Mouse (Mus musculus) macrophage (primary cell): ENCODE measurements around the gene Vmn1r185. TPM values are rescaled to one million over a fixed set of nuclear protein-coding genes. Genes with fewer than 3 reads are reported as not detected.
"Not testable (repeated sequence)": the region's sequence is repeated elsewhere in the genome, so short reads cannot be mapped to it uniquely, and the experiment has no call there.

Experiments used
- H3K27ac ChIP-seq: fragments of 350-480 bp; formaldehyde crosslinking; 2 replicates; pipeline ENCODE4 v1.9.0; 2021
- H3K36me3 ChIP-seq: fragments of 350-480 bp; formaldehyde crosslinking; 2 replicates; pipeline ENCODE4 v1.9.0; 2021; ENCODE audit errors: inconsistent target
- H3K4me3 ChIP-seq: fragments of 350-480 bp; formaldehyde crosslinking; 2 replicates; pipeline ENCODE4 v1.9.0; 2021; ENCODE audit errors: inconsistent target
- H3K79me2 ChIP-seq: fragments of 350-480 bp; formaldehyde crosslinking; 2 replicates; pipeline ENCODE4 v1.9.0; 2021; ENCODE audit errors: inconsistent target
- WGBS: methylation state at CpG from one replicate; pipeline ENCODE4 v1.1.7; 2026; ENCODE audit warnings: inconsistent platforms; ENCODE audit not compliant: missing documents; 5-methylcytosine and 5-hydroxymethylcytosine counted together
- polyA plus RNA-seq: library from polyadenylated mRNA; stranded (reverse); fragments of 250-400 nt; gene quantifications from 3 replicates; pipeline ENCODE4 v1.2.4, GENCODE M21; 2018; ENCODE audit warnings: inconsistent platforms
- total RNA-seq, 78 experiments: library from RNA; depleted of rRNA; stranded (reverse); fragments of 250-400 nt; gene quantifications; 1 replicate in 9 of 78; 2 replicates in 24 of 78; 3 replicates in 43 of 78; 4 replicates in 2 of 78; pipeline ENCODE4 v1.2.4; 2018; ENCODE audit warnings: inconsistent platforms in 56 of 78

The Vmn1r185 gene
- total RNA-seq (2018; cell fraction: chromatin; rRNA removed) = not detected
- total RNA-seq (2018; cell fraction: cytosol; rRNA removed) = not detected
- total RNA-seq (2018; cell fraction: nucleus; rRNA removed) = not detected
- polyA plus RNA-seq = not detected in 3 replicates

DNA sequence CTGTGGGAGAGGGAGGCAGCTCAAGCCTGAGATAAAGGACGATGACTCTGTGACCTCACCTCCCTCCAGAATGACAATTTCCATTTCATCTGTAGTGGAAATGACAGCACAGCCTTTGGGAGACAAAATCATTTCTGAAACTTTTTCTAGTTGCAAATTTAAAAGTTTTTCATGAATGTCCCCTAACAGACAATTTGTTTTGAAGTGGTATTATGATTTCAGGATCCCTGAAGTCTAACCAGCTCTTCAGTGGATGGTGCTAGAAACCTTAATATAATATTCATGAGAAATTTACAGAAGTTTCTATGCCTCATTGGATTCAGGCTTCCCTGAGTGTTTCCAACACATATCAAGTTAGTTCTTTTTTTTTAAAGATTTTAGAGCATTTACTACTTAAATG is at the start of gene Vmn1r185:
Vmn1r185 (minus strand) TSS at position 101 of the 400 bp plus-strand sequence.
- WGBS = no CpG with 5 or more reads among the region's 1 CpGs
- H3K79me2 ChIP-seq, H3K4me3 ChIP-seq, H3K36me3 ChIP-seq, H3K27ac ChIP-seq: not testable (repeated sequence)

DNA sequence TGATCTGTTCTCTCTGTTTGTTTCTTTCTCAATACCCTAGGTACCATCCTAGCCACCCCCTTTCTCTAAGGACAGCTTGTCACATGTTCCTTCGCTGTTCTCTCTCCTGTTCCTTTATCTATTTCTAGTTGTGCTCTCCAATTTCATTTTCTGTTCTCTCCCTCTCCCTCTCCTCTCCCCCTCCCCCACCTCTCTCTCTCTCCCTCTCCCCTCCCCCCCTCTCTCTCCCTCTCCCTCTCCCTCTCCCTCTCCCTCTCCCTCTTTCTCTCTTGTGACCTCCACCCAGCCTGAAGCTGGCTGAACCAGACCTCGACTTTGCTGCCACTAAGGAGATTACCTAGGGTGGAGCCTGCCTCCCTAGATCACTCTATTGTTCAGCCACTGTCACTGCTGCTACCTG is 49.2 kb upstream of the Vmn1r185 start:
- not testable (repeated sequence) for H3K27ac ChIP-seq, H3K36me3 ChIP-seq, H3K79me2 ChIP-seq, H3K4me3 ChIP-seq
- WGBS = 56% methylated on average over 2 of the region's 2 CpGs

DNA sequence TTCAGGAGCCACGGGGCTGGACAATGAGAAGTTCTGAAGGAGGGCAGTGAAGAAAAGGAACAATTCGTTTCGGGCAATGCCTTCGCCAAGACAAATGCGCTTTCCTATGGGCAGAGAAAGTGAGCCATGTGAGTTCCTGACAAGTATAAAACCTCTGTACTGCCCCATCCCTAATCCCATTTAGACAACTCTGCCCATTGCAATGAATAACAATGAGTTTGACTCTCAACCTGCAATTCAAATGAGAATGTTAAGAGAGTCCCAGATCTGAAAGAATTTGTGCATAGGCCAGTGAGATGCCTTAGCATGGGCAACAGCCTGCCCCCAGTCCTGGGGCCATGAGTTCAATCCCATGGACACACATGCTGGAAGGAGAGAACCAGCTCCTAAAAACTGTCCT is 47.7 kb upstream of the Vmn1r185 start:
- H3K36me3 ChIP-seq = no peaks in the 10 kb centered on the region
- 81% methylated on average over 5 of the region's 5 CpGs for WGBS

DNA sequence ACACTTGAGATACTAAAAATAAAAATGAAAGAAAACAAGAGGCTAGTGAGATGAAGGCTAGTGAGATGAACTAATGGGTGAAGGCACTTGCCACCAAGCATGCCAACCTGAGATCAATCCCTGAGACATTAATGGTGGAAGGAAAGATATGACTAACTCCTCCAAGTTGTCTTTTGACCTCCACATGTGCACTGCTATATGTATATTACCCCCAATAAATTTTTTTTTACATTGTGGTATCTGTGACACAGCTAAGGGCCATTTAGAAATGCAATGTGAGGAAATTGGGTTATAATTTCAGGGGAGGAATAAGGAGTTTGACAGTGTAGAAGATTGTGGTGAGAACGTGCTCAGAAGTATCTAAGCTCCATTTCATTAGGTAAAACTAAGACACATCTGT is 28.5 kb downstream of the Vmn1r185 start:
- Histone ChIP-seq H3K79me2 (no peaks in the 10 kb centered on the region), H3K36me3 (no peaks in the 10 kb centered on the region), H3K4me3 (no peak overlapping the region), H3K27ac (no peak overlapping the region)
- 73% methylated on average over 1 of the region's 1 CpGs for WGBS

More for the DNA sequence above, 47.7 kb upstream of the Vmn1r185 start:
- Histone ChIP-seq H3K4me3 (no peak overlapping the region), H3K79me2 (no peaks in the 10 kb centered on the region), H3K27ac (no peak overlapping the region)

DNA sequence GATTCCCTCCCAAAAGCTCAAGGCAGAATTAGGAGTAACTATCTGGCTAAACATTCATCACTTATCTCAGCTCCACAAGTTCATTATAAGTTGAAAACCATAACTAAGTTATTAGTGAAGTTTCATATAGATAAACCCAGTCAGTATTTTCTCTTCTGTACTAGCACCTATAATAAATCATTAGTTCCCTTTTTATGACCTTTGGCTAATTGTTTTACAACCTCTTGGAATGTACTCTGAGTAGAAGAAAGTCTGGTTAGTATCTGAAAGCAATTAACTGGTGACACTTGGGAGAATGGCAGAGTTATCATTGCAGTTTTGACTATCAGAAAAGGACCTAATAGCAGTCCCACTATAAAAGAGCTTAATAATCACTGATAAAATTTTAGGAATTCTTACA is 29.2 kb downstream of the Vmn1r185 start:
- no peak overlapping the region for H3K4me3 ChIP-seq
- H3K79me2 ChIP-seq = no peaks in the 10 kb centered on the region
- no peak overlapping the region for H3K27ac ChIP-seq
- no peaks in the 10 kb centered on the region for H3K36me3 ChIP-seq

Other genes with a start within 250 kb of the Vmn1r185 start
- not detected in 3 replicates for gene Nlrp9c, start 214.8 kb downstream of the Vmn1r185 start, polyA plus RNA-seq
- gene Nlrp4a, start 183.4 kb downstream of the Vmn1r185 start, polyA plus RNA-seq = not detected in 3 replicates
- not detected in 3 replicates for gene Nlrp9a, start 83.4 kb downstream of the Vmn1r185 start, polyA plus RNA-seq
- gene Cyp2b23, start 68.0 kb upstream of the Vmn1r185 start, polyA plus RNA-seq = not detected in 3 replicates
- not detected in 3 replicates for gene Cyp2b19, start 138.7 kb upstream of the Vmn1r185 start, polyA plus RNA-seq
- not detected in 3 replicates for gene Cyp2g1, start 190.4 kb upstream of the Vmn1r185 start, polyA plus RNA-seq
- gene Cyp2a5, start 216.8 kb upstream of the Vmn1r185 start, polyA plus RNA-seq = not detected in 3 replicates